Mouse (Mus musculus): Measurements from ENCODE around the gene Clstn3. TPM values are rescaled to one million over a fixed set of nuclear protein-coding genes. Genes with fewer than 3 reads are reported as not detected.

Gene Clstn3
- polyA plus RNA-seq, 2 experiments, result 5.1 to 11.2 TPM

DNA sequence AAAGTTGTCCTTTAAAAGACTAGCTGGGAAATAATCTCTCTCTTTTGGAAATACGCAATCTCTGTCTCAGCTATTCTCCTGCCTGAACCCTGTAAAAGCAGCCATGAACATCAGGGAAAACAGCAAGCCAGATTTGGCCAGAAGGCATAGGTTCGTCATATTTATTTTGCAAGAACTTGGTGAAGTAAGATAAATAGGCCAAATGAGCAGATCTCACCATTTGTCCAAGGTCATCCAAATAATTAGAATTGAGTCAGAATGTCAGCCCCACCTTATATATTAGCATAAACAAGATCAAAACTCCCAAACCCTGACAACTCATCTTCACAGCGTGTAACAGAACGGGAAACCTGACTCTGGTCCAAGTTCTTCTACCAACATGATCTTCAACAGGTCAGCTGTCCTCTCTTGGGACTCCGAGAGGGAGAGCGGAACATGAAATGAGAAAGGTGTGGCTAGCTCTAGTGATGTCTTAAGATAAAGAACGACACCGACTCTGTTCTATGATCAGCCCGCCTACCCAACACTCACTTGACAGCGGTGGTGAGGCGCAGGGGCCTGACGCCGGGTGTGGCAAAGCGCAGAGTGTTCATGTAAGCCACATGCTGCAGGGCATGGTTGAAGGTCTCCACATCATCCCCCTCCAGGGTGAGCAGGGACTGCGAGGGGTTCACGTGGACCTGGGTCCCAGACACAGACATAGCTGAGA is 15.5 kb downstream of the Clstn3 start:
- 93% methylated on average over 16 of the region's 16 CpGs for WGBS
- Histone ChIP-seq H3K36me3 (ENCODE audit: control insufficient read depth, insufficient read depth, low read length) (no peaks in the 10 kb centered on the region), H3K4me1 (ENCODE audit: control insufficient read depth, insufficient read depth, low read length) (no peaks in the 10 kb centered on the region), H3K9me3 (ENCODE audit: control insufficient read depth, low read length) (no peaks in the 10 kb centered on the region), H3K27me3 (ENCODE audit: control insufficient read depth, insufficient read depth, low read length) (no peaks in the 10 kb centered on the region), H3K4me3 (replicated peaks; ENCODE audit: low read length) (no peak overlapping the region), H3K9ac (ENCODE audit: low read depth, low read length, severe bottlenecking) (no peak overlapping the region), H3K27ac (replicated peaks; ENCODE audit: low read depth, low read length) (no peak overlapping the region), H3K4me2 (replicated peaks; ENCODE audit: low read depth, low read length, severe bottlenecking) (no peak overlapping the region)
- TF ChIP-seq POLR2A (IDR thresholded peaks at IDR 0.05; ENCODE audit: borderline replicate concordance, extremely low read depth, insufficient read depth, insufficient read length), result no peak
- ATAC-seq (ENCODE audit: low FRiP score, low read depth) (no peak), DNase-seq (ENCODE audit: low spot score) (no peak)

DNA sequence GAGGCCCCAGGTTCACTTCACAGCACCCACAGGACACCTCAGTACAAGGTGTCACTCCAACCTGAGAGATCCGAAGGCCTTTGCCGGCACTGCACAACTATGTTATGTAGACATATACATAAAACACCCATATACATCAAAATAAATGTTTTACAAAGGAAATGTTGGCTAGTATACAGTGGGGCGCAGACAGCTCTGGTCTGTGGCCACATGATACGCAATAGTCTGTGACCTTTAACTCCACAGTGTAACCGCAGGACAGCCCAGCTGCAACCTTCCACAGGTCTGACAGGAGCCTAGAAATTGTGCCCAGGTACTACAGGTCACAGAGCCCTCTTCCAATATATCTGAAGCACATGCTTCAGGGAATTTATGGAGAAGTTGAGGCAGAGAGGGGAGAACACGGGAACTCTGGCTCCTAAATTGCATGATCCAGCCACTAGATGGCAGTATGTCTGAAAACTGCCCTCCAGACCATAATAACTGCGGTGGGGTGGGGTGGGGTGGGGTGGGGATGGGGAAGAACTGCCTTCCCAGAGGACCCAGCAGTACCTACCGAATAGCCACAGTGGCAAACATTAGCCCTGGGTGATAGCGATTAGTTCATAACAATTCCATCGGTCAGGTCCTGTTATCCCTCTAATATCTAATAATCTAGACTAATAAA is 16.3 kb downstream of the Clstn3 start:
- DNase-seq (ENCODE audit: low spot score) (no peak), ATAC-seq (ENCODE audit: low FRiP score, low read depth) (no peak)
- Histone ChIP-seq H3K27ac (replicated peaks; ENCODE audit: low read depth, low read length) (no peak overlapping the region), H3K4me1 (ENCODE audit: control insufficient read depth, insufficient read depth, low read length) (no peaks in the 10 kb centered on the region), H3K36me3 (ENCODE audit: control insufficient read depth, insufficient read depth, low read length) (no peaks in the 10 kb centered on the region), H3K4me3 (replicated peaks; ENCODE audit: low read length) (no peak overlapping the region), H3K27me3 (ENCODE audit: control insufficient read depth, insufficient read depth, low read length) (no peaks in the 10 kb centered on the region), H3K9ac (ENCODE audit: low read depth, low read length, severe bottlenecking) (no peak overlapping the region), H3K9me3 (ENCODE audit: control insufficient read depth, low read length) (no peaks in the 10 kb centered on the region), H3K4me2 (replicated peaks; ENCODE audit: low read depth, low read length, severe bottlenecking) (no peak overlapping the region)
- 78% methylated on average over 10 of the region's 10 CpGs for WGBS
- TF ChIP-seq POLR2A (IDR thresholded peaks at IDR 0.05; ENCODE audit: borderline replicate concordance, extremely low read depth, insufficient read depth, insufficient read length), result no peak

GRCm38 (mm10) chr6:124447356-124447755 is 17.2 kb downstream of the Clstn3 start:
- WGBS, result 85% methylated on average over 2 of the region's 2 CpGs
- DNase-seq (ENCODE audit: low spot score) (no peak), ATAC-seq (ENCODE audit: low FRiP score, low read depth) (no peak)
- Histone ChIP-seq H3K27me3 (ENCODE audit: control insufficient read depth, insufficient read depth, low read length) (no peaks in the 10 kb centered on the region), H3K36me3 (ENCODE audit: control insufficient read depth, insufficient read depth, low read length) (no peaks in the 10 kb centered on the region), H3K4me2 (replicated peaks; ENCODE audit: low read depth, low read length, severe bottlenecking) (no peak overlapping the region), H3K4me1 (ENCODE audit: control insufficient read depth, insufficient read depth, low read length) (no peaks in the 10 kb centered on the region), H3K4me3 (replicated peaks; ENCODE audit: low read length) (no peak overlapping the region), H3K9ac (ENCODE audit: low read depth, low read length, severe bottlenecking) (no peak overlapping the region), H3K27ac (replicated peaks; ENCODE audit: low read depth, low read length) (no peak overlapping the region), H3K9me3 (ENCODE audit: control insufficient read depth, low read length) (no peaks in the 10 kb centered on the region)
- TF ChIP-seq POLR2A (IDR thresholded peaks at IDR 0.05; ENCODE audit: borderline replicate concordance, extremely low read depth, insufficient read depth, insufficient read length), result no peak

- WGBS, result 95% methylated on average over 9 of the region's 9 CpGs
- Histone ChIP-seq H3K4me2 (replicated peaks; ENCODE audit: low read depth, low read length, severe bottlenecking) (no peak overlapping the region), H3K27me3 (ENCODE audit: control insufficient read depth, insufficient read depth, low read length) (no peaks in the 10 kb centered on the region), H3K9me3 (ENCODE audit: control insufficient read depth, low read length) (no peaks in the 10 kb centered on the region), H3K36me3 (ENCODE audit: control insufficient read depth, insufficient read depth, low read length) (no peaks in the 10 kb centered on the region), H3K4me3 (replicated peaks; ENCODE audit: low read length) (no peak overlapping the region), H3K4me1 (ENCODE audit: control insufficient read depth, insufficient read depth, low read length) (no peaks in the 10 kb centered on the region), H3K27ac (replicated peaks; ENCODE audit: low read depth, low read length) (no peak overlapping the region), H3K9ac (ENCODE audit: low read depth, low read length, severe bottlenecking) (no peak overlapping the region)
- no peak for DNase-seq (ENCODE audit: low spot score)
- no peak for TF ChIP-seq POLR2A (IDR thresholded peaks at IDR 0.05; ENCODE audit: borderline replicate concordance, extremely low read depth, insufficient read depth, insufficient read length)
- no peak for ATAC-seq (ENCODE audit: low FRiP score, low read depth)
These were observed 18.1 kb downstream of the Clstn3 start for GRCm38 (mm10) chr6:124446459-124446858.

DNA sequence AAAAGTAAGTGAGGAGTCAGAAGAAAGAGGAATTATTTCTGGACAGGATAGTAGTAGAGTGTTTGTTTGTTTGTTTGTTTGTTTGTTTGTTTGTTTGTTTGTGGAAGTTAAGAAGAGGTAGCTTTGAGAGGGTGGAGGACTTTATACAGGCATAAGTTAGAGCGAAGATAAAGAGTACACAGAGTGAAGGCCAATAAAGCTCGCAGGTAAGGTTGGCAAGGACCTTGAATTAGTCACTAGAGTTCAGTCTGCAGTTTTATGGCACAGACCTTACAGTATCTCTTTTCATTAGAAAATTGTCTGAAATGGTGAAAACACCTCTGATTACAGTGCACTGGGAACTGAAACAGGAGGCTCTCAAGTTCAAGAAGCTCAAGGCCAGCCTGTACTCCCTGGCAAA is 18.6 kb downstream of the Clstn3 start:
- no peaks in the 10 kb centered on the region for H3K27me3 ChIP-seq (ENCODE audit: control insufficient read depth, insufficient read depth, low read length)
- DNase-seq (ENCODE audit: low spot score), result no peak
- H3K4me3 ChIP-seq (replicated peaks; ENCODE audit: low read length), result no peak overlapping the region
- H3K36me3 ChIP-seq (ENCODE audit: control insufficient read depth, insufficient read depth, low read length), result no peaks in the 10 kb centered on the region
- 87% methylated on average over 2 of the region's 2 CpGs for WGBS
- H3K9ac ChIP-seq (ENCODE audit: low read depth, low read length, severe bottlenecking), result no peak overlapping the region
- TF ChIP-seq POLR2A (IDR thresholded peaks at IDR 0.05; ENCODE audit: borderline replicate concordance, extremely low read depth, insufficient read depth, insufficient read length), result no peak
- no peaks in the 10 kb centered on the region for H3K4me1 ChIP-seq (ENCODE audit: control insufficient read depth, insufficient read depth, low read length)
- H3K4me2 ChIP-seq (replicated peaks; ENCODE audit: low read depth, low read length, severe bottlenecking), result no peak overlapping the region
- H3K27ac ChIP-seq (replicated peaks; ENCODE audit: low read depth, low read length), result no peak overlapping the region
- H3K9me3 ChIP-seq (ENCODE audit: control insufficient read depth, low read length), result no peaks in the 10 kb centered on the region
- ATAC-seq (ENCODE audit: low FRiP score, low read depth), result no peak

Data from limb, embryonic 14.5 days (tissue).